Mouse (Mus musculus): Measurements from ENCODE around the gene Nkrf.

DNA sequence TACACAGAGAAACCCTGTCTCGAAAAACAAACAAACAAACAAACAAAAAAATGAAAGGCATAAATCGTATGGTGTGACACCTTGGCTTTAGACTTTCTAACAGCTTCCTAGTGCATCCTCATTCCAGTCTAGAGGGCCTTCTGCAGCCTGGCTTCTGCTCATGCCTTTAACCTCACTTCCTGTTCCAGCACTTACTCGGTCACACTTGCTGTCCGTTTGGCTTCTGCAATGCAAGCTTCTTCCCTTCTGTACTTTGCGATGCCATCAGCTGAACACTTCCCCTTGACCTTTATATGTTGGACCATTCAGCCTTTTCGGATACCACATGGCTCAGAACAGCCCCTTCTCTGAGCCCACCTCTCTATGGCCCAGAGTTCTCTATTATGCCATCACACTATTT, 61.0 kb downstream of the Nkrf start:
- TF ChIP-seq GATA1 (IDR thresholded peaks at IDR 0.05; ENCODE audit: low read length) (no peak), TAL1 (IDR thresholded peaks at IDR 0.05; ENCODE audit: low read length) (no peak)
